In the genomic region with DNA sequence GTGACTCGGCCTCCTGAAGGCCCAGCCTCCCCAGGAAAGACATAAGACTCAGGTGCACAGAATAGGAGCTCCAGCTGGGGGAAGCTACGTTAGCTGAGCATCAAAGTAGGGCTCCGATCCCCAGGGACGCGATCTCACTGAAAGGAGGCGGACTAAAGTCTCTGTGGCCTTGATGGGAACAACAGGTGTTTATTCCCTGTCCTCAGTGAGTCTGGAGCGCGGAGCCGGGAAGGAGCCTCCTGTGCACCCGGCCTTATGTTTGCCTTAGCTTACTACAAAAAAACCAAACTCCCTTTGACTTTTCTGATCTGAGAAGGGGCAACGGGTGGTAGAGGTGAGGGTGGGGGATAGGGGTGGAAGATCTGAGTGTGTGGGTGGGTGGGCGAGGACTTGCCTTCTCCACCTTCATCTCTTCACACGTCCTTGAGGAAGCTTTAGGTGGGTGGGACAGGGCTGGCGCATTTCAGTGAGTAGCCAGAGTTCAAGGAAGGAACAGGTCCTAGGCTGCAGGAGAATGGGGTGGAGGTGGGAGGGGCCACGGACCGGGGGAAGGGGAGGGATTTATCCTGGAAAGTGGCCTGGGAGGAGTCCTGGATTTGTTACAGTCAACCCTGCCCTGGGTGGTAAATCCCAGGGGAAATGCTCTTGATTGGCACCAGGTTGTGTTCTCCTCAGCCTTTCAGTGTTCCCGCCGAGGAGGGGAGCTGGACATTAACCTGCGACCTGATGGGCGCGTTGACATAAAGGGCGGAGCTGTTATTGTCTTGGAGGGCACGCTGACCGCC, we compare ENCODE assay signal across 8 mouse cellular contexts. TPM values are rescaled to one million over a fixed set of nuclear protein-coding genes. Genes with fewer than 3 reads are reported as not detected.
DNase-seq lines count a peak whose midpoint lies in the region; ATAC-seq and TF ChIP-seq lines count a peak whose summit lies in the region.

No protein-coding gene starts in this region.

- H3K4me3 ChIP-seq in ES-E14 (ENCODE audit: insufficient read depth in 1 of 2, low read depth in 1 of 2, low read length in 2 of 2, poor library complexity in 1 of 2, severe bottlenecking in 1 of 2): peak overlapping the region; percentile 12 to 41; a peak in 3 of 4 replicates
- peak overlapping the region; percentile 12; the same call in 1 of the 2 replicates for H3K4me3 ChIP-seq in brown adipose tissue, adult 24 weeks (ENCODE audit: insufficient read depth, low read depth, low read length)
- no peak overlapping the region for H3K4me3 ChIP-seq in intestine, embryonic 14.5 days (ENCODE audit: low read depth, low read length)
- no peak overlapping the region for H3K4me3 ChIP-seq in lung, embryonic 14.5 days (ENCODE audit: low read depth, low read length)

- no peak overlapping the region for H3K27ac ChIP-seq in ES-E14 (ENCODE audit: insufficient read depth, low read depth, low read length, poor library complexity, severe bottlenecking)
- peak overlapping the region; percentile 60 for H3K27ac ChIP-seq in brown adipose tissue, adult 24 weeks (replicated peaks; ENCODE audit: low read depth, low read length)
- no peak overlapping the region for H3K27ac ChIP-seq in intestine, embryonic 14.5 days (ENCODE audit: low read depth)
- H3K27ac ChIP-seq in lung, embryonic 14.5 days (ENCODE audit: low read depth): no peak overlapping the region

- H3K27me3 ChIP-seq in intestine, embryonic 14.5 days (replicated peaks; ENCODE audit: control insufficient read depth, insufficient read depth, low read length): no peaks in the 10 kb centered on the region
- H3K27me3 ChIP-seq in lung, embryonic 14.5 days (ENCODE audit: insufficient read depth, low read length): no peaks in the 10 kb centered on the region

- ATAC-seq in intestine, embryonic 14.5 days (replicated peaks; ENCODE audit: low FRiP score, low TSS enrichment, low read depth): peak; percentile 43
- ATAC-seq in lung, embryonic 14.5 days (ENCODE audit: insufficient read depth): no peak

- H3K9ac ChIP-seq in ES-E14 (ENCODE audit: insufficient read depth, low read depth, low read length, poor library complexity, severe bottlenecking): no peak overlapping the region
- no peak overlapping the region for H3K9ac ChIP-seq in intestine, embryonic 14.5 days (ENCODE audit: low read length)
- no peak overlapping the region for H3K9ac ChIP-seq in lung, embryonic 14.5 days

- no peaks in the 10 kb centered on the region for H3K9me3 ChIP-seq in ES-E14 (ENCODE audit: control insufficient read depth, insufficient read depth, low read depth, low read length)
- H3K9me3 ChIP-seq in intestine, embryonic 14.5 days (ENCODE audit: control insufficient read depth, low read length): no peaks in the 10 kb centered on the region
- H3K9me3 ChIP-seq in lung, embryonic 14.5 days (ENCODE audit: low read depth, low read length): no peaks in the 10 kb centered on the region

- DNase-seq in ES-E14 (ENCODE audit: low read depth, low spot score): peak; percentile 78
- DNase-seq in intestine, embryonic 14.5 days (ENCODE audit: low spot score): peak; percentile 53
- DNase-seq in lung, embryonic 14.5 days: no peak
- DNase-seq in c-Kit-positive CD71-positive TER-119-positive erythroid progenitor cells, embryonic 14.5 days (ENCODE audit: low spot score): no peak
- no peak for DNase-seq in retina, postnatal 1 day
- no peak for DNase-seq in urinary bladder, postnatal 10 days (ENCODE audit: low spot score)
- no peak for DNase-seq in frontal cortex, postnatal 10 days (ENCODE audit: low spot score in 2 of 2)

- H3K36me3 ChIP-seq in ES-E14 (ENCODE audit: control insufficient read depth, insufficient read depth, low read length, poor library complexity, severe bottlenecking): no peaks in the 10 kb centered on the region
- no peaks in the 10 kb centered on the region for H3K36me3 ChIP-seq in intestine, embryonic 14.5 days (ENCODE audit: control insufficient read depth, insufficient read depth, low read length)
- no peaks in the 10 kb centered on the region for H3K36me3 ChIP-seq in lung, embryonic 14.5 days (ENCODE audit: insufficient read depth)

- H3K4me2 ChIP-seq in intestine, embryonic 14.5 days (ENCODE audit: low read length): no peak overlapping the region
- H3K4me2 ChIP-seq in lung, embryonic 14.5 days: peak overlapping the region; percentile 27

- no peak for TF ChIP-seq CTCF in lung, embryonic 14.5 days (IDR thresholded peaks at IDR 0.05; ENCODE audit: low read depth)

- in situ Hi-C loops in ES-E14 (cut with MboI; ENCODE audit: low sequenced_read_pairs in 2 of 2, unreplicated experiment in 2 of 2): no loop called here

- WGBS in intestine, embryonic 14.5 days: 27% methylated on average over 24 of the region's 24 CpGs
- WGBS in lung, embryonic 14.5 days: 28% methylated on average over 24 of the region's 24 CpGs

- H3K4me1 ChIP-seq in ES-E14 (ENCODE audit: control insufficient read depth in 2 of 2, insufficient read depth in 2 of 2, low read length in 2 of 2, poor library complexity in 1 of 2): peaks cover 2 to 19% of the 10 kb centered on the region in 2 experiments; a peak in 3 of 4 replicates
- H3K4me1 ChIP-seq in brown adipose tissue, adult 24 weeks (ENCODE audit: control insufficient read depth, insufficient read depth, insufficient read length, low read length): peaks cover 10% of the 10 kb centered on the region
- no peaks in the 10 kb centered on the region for H3K4me1 ChIP-seq in intestine, embryonic 14.5 days (replicated peaks; ENCODE audit: control insufficient read depth, insufficient read depth, low read length)
- H3K4me1 ChIP-seq in lung, embryonic 14.5 days (ENCODE audit: insufficient read depth): no peaks in the 10 kb centered on the region

TF ChIP-seq in ES-E14, 5 proteins besides CTCF, POLR2A, EP300 and RAD21:
- no peak for TF ChIP-seq HCFC1 (IDR thresholded peaks at IDR 0.05; ENCODE audit: borderline replicate concordance, insufficient read depth, low read length)
- no peak for TF ChIP-seq ZC3H11A (IDR thresholded peaks at IDR 0.05; ENCODE audit: borderline replicate concordance, low read depth, low read length)
- no peak for TF ChIP-seq CHD2 (IDR thresholded peaks at IDR 0.05; ENCODE audit: low read depth, low read length)
- no peak for TF ChIP-seq MAFK (IDR thresholded peaks at IDR 0.05; ENCODE audit: insufficient read depth, low read depth, low read length)
- TF ChIP-seq ZNF384 (IDR thresholded peaks at IDR 0.05; ENCODE audit: low read depth, low read length): no peak

RNA-seq across cellular contexts. Expression of gene Pbld1, which starts 2.8 kb away (rescaled TPM):
- total RNA-seq in ES-E14 (2012; rRNA removed): 3.6 and 4.1 TPM in 2 replicates
- polyA plus RNA-seq in brown adipose tissue, adult 24 weeks (2012; ENCODE audit: insufficient read depth, insufficient read length, missing spikeins): 5.3 TPM in 2 replicates
- 0.95 and 1.8 TPM in 2 replicates for polyA plus RNA-seq in intestine, embryonic 14.5 days (2014; fragmentation: Nextera tagmentation; extraction: Ambion mirVana)
- polyA plus RNA-seq in lung, embryonic 14.5 days (2014; fragmentation: Nextera tagmentation; extraction: Ambion mirVana): 1.4 and 1.6 TPM in 2 replicates

RNA-seq across cellular contexts. Expression of gene Pbld2, which starts 33.0 kb away (rescaled TPM):
- total RNA-seq in ES-E14 (2012; rRNA removed): 0.58 and 2.1 TPM in 2 replicates
- polyA plus RNA-seq in brown adipose tissue, adult 24 weeks (2012; ENCODE audit: insufficient read depth, insufficient read length, missing spikeins): 0.58 and 1.9 TPM in 2 replicates
- polyA plus RNA-seq in intestine, embryonic 14.5 days (2014; fragmentation: Nextera tagmentation; extraction: Ambion mirVana): 1.3 and 2.5 TPM in 2 replicates
- 1.1 and 1.5 TPM in 2 replicates for polyA plus RNA-seq in lung, embryonic 14.5 days (2014; fragmentation: Nextera tagmentation; extraction: Ambion mirVana)

RNA-seq across cellular contexts. Expression of gene Hnrnph3, which starts 33.1 kb away (rescaled TPM):
- 23.8 and 25.7 TPM in 2 replicates for total RNA-seq in ES-E14 (2012; rRNA removed)
- polyA plus RNA-seq in brown adipose tissue, adult 24 weeks (2012; ENCODE audit: insufficient read depth, insufficient read length, missing spikeins): 30.0 and 45.4 TPM in 2 replicates
- polyA plus RNA-seq in intestine, embryonic 14.5 days (2014; fragmentation: Nextera tagmentation; extraction: Ambion mirVana): 55.8 and 60.5 TPM in 2 replicates
- polyA plus RNA-seq in lung, embryonic 14.5 days (2014; fragmentation: Nextera tagmentation; extraction: Ambion mirVana): 71.9 and 77.9 TPM in 2 replicates

RNA-seq across cellular contexts. Expression of gene Atoh7, which starts 42.3 kb away (rescaled TPM):
- 0.16 TPM in 1 of 2 replicates, not detected in the other for total RNA-seq in ES-E14 (2012; rRNA removed)
- not detected in 2 replicates for polyA plus RNA-seq in brown adipose tissue, adult 24 weeks (2012; ENCODE audit: insufficient read depth, insufficient read length, missing spikeins)
- 0.11 TPM in 1 of 2 replicates, not detected in the other for polyA plus RNA-seq in intestine, embryonic 14.5 days (2014; fragmentation: Nextera tagmentation; extraction: Ambion mirVana)
- polyA plus RNA-seq in lung, embryonic 14.5 days (2014; fragmentation: Nextera tagmentation; extraction: Ambion mirVana): 0.11 TPM in 2 replicates

Comparison
In these comparisons a context has a peak if more than half of its experiments do, and no peak if none do; other contexts are left out.
1. DNase-seq: peak in ES-E14 (single experiment) and intestine, embryonic 14.5 days (single experiment); none in lung, embryonic 14.5 days (single experiment), c-Kit-positive CD71-positive TER-119-positive erythroid progenitor cells, embryonic 14.5 days (single experiment), retina, postnatal 1 day (single experiment), urinary bladder, postnatal 10 days (single experiment) and frontal cortex, postnatal 10 days (0 of 2).
2. H3K4me3 ChIP-seq: peak in ES-E14 (2 of 2) and brown adipose tissue, adult 24 weeks (single experiment); none in intestine, embryonic 14.5 days (single experiment) and lung, embryonic 14.5 days (single experiment).